Mouse (Mus musculus): ENCODE results near the gene Lztr1.

The Lztr1 gene

GRCm38 (mm10) chr16:17508546-17509239 is at the start of gene Lztr1:
Gene Lztr1, plus strand, starts transcription at chr16:17508688.
- DNase-seq (ENCODE audit: low spot score): peak; percentile 90

DNA sequence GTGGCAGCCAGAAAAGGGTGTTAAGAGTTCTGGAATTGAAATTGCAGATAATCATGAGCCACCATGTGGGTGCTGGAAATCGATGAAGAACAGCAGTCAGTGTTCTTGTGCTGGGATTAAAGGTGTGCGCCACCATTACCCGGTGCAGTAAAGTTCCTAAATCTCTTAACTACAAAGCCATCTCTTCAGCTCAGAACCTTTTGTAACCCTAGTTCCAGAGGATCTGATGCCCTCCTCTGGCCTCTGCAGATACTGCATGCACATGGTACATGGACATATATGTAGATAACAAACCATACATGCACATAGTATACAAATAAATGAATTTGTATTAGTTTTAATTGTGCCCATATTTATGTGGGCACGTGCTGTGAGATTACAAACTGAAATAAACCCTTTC is 48.2 kb upstream of the Lztr1 start:
- DNase-seq (ENCODE audit: low spot score): no peak

DNA sequence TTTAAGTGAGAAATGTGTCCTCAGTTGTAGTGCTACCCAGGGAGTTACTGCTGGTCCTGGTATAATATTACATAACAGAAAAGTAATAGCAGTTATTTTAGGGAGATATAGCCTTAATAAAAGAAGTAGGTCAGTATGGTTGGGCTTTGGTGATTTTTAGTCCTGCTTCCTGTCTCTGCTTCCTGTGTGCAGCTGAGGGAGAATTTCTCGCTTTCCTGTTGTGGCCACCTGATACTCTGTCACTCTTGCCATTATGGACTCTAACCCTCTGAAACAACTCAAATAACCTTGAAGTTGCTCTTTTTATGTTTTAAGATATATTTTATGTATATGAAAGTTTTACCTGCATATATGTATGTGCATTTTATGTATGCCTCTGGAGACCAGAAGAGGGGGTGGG is 46.9 kb upstream of the Lztr1 start:
- no peak for DNase-seq (ENCODE audit: low spot score)

DNA sequence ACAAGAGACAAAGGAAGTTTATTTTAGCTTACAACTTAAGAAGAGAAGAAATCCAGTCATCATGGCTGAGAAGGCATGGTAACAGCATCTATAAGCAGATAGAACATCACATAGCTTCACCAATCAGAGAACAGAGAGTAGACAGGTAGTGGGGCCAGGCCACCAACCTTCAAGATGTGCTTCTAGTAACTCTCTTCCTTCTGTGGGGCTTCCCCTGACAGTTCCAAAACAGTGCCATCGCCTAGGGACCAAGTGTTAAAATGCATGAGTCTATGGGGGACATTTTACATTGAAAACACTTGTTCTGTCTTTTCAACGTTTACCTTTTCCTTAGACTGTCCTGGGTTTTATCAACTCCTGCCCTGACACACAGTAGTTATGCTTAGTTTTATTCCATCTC is 45.3 kb upstream of the Lztr1 start:
- no peak for DNase-seq (ENCODE audit: low spot score)

DNA sequence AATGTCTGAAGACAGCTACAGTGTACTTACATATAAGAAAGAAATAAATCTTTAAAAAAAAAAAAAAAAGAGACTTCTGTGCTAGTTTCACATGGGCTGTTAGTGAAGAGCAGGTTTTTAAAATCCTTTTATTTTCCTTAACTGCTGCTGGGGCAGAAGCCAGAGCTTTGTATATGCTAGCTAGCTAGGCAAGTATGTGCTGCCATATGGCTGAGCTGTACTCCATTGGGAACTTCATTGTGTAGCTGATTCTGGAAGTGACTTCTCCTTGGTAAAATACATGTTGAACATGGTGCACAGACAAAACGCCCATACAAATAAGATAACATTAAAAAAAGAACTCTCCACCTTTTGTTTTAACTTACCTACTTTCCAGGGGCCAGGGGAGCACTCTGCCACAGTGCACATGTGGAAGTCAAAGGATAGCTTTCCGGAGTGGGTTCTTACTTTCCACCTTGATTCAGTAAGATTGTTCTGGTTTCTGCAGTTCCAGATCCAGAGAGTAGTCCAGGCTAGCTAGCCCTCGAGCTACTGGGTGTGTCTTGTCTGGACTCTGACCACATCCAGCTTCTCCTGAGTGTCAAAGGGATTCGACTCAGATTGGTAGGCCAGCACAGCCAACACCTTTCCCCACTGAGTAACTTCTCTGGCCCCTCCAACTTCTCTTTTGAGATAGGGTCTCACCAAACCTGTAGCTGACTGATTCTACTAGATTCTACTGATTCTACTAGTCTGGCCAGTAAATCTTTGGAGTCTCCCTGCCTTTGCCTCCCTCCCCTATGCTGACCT is 41.4 kb upstream of the Lztr1 start:
- DNase-seq (ENCODE audit: low spot score): no peak

DNA sequence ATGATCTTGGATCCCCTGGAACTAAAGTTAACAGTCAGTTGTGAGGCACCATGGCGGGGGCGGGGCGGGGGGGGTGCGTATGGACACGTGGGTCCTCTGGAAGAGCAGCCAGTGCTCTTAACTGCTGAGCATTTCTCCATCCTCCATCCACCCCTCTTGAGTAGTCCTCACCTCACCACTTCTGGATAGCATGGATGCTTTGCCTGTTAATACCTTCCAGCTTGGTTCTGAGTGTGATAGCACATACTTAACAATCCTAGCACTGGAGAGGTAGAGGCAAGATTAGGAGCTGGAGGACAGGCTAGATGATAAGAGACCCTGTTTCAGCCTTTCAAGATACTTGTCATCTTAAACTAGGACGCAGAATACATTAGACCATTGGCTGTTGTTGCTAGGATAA is 36.0 kb upstream of the Lztr1 start:
- DNase-seq (ENCODE audit: low spot score): no peak

DNA sequence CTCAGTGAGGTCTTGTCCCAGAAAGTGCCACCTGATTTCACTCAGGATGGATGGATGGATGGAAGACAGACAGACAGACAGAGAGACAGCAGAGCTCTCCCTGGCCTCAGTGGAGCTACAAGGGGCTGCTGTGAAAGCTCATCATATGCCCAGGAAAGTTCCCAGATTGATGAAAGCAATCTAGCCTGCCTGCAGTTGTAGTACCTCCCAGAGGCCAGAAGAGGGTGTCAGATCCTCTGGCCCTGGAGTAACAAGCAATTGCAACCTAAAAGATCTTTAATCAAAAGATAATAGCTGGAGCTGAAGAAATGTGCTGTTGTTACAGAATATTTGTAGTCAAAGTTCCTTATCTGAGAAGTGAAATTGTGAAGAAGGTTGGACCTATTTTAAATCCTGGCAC is 34.4 kb upstream of the Lztr1 start:
- DNase-seq (ENCODE audit: low spot score): no peak

DNA sequence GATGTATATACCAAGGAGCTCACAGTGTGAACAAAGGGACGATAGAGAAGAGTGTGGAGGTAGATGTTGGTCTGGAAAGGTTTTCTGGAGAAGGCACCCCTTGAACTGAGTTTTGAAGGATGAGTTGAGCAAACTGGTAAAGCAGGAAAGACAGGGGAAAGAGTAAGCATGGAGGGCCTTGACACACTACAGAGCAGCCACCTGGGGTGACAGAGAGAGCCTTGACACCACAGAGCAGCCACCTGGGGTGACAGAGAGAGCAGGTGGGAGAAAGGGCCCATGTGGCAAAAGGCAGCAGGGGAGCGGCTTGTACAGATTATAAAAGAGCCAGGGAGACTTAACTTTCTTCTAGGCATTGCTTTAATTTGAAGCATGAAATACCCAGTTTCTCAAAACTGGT is 33.7 kb upstream of the Lztr1 start:
- DNase-seq (ENCODE audit: low spot score): no peak

DNA sequence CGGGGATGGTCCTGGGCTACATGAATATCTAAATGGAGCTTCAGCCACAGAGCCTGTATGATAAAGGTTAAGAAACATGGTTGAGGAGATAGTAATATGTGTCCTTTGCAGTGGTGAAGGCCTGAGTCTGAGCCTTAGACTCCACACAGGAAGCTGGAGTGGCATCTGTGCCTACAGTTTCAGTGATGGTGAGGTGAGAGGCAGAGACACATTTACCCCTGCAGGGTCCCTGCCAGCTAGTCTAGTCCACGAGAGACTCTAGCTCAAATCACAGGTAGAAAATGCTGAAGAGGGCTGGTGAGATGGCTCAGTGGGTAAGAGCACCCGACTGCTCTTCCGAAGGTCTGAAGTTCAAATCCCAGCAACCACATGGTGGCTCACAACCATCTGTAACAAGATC is 33.2 kb upstream of the Lztr1 start:
- DNase-seq (ENCODE audit: low spot score): no peak

DNA sequence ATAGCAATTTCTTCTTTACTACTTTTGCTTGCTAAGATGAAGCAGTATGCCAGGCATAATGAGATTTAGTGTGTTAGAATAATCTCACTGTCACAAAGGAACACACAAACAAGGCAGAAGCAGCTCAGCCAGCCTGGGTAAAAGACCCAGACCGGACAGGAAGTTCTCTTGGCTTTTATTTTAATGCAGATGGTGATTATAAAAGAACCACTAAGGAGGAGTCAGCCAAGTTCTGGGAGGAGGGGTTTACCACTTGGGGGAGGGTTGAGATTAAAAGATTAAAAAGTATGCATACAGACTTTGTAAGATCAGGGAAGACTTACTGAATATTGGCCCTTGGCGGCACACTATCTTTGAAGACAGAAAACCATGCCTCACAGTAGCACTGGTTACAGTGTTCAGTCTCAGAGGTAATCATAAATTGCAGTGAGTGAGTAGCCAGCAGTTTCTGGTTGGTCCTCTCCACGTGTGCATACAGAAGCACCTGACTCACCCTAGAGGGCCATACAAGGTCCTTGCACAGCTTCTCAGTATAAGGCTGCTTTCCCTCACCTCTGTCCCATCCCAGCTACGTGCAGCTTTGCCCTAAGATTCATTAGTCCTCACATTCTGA is 30.1 kb upstream of the Lztr1 start:
- DNase-seq (ENCODE audit: low spot score): no peak

DNA sequence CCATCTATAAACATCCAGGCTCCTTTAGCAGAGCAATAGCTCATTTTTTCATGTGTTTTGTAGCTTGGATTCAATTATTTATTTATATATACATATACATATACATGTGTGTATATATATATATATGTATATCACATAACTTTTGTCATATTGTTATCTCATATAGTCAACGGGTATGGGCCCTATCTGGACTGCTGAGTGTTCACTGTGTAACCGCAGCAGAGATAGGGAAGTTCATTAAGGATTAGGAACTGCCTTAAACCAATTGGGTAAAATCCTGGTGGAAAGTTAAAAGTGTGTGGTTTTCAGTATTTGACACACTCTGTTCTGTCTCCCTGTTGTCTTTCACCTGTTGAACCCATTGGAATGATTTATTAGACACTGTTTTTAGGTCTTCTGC is 27.0 kb upstream of the Lztr1 start:
- DNase-seq (ENCODE audit: low spot score): no peak

GRCm38 (mm10) chr16:17486505-17486904 is 22.0 kb upstream of the Lztr1 start:
- DNase-seq (ENCODE audit: low spot score): peak; percentile 68

GRCm38 (mm10) chr16:17488478-17489468 is 19.7 kb upstream of the Lztr1 start:
- no peak for DNase-seq (ENCODE audit: low spot score)

DNA sequence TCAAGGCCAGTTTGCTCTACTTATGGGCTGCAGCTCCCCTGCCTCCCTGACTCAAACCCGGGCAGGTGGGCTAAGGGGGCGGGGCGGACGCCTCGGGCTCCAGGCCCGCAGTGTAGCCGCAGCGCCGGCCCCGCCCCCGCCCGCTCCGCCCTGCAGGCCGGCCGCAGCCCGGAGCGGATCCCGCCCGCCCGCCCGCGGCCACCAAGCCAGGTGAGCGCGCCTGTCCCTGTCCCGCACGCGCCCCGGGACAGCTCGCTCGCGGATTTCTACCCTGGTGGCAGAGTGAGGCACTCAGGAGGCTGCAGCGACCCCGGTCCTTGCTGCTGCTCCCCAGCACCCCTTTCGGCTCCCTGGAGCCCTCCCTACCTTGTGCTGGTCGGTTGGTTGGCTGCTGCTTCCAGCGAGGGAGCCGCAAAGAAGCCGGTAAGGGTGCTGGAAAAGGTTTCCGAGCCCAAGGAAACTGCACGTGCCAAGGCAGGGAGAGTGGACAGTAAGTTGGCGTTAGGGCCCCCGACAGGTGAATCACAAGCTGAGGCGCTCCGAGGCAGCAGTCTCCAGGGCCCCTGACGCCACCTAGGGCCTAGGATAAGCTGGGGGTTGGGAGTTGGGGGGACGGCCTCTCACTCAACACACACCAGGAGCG is 18.9 kb upstream of the Lztr1 start, which contains the start of gene Aifm3:
Gene Aifm3 (plus strand): TSS at position 143 of the 643 bp plus-strand sequence.
- peak; percentile 62 for DNase-seq (ENCODE audit: low spot score)

DNA sequence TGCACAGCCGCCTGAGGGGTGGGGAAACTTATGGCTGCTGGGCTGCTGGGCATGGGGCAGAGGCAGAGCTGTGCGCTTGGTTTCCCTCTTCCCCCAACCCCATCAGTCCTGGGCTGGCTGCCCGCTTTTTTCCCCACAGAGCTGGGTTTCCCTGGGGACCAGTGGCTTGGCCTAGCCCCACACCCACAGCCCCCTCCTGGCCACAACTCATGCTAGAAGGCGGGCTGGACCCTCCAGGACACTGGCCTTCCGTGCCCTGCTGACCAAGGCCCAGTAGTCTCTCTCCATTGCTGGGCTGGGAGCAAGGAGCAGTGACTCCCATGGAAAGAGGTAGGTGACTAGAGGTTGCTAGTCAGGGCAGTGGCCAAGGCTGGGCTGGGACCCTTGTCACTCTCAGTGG is 17.3 kb upstream of the Lztr1 start:
- DNase-seq (ENCODE audit: low spot score): no peak

DNA sequence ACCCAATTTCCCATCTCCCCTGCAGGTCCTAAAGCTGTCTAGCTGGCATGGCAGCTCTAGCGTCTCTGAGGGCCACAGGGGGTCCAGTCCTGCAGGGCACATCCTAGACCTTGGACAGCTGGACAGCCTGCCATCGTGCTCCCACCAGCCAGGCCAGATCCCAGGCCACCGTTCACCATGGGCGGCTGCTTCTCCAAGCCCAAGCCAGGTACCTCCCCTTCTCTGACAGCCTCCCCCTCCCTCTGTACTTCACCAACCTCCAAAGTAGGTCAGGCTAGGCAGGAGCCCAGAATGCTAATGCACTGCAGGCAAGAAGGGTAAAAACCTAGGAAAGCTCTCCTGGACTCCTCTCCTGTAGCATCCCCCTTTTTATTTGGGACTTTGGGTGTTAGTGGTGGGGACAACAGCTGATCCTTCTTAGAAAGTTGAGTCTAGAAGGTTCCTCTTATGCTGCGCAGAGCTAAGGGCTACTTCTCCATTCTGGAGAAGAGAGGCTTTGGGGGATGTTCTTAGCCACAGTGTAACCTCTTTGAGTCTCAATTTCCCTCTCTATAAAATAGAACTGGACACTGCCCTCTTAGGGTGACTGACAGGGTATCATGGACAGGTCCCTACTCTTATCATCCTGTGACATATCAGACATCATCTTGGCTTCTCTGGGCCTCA is 16.5 kb upstream of the Lztr1 start:
- DNase-seq (ENCODE audit: low spot score): no peak

GRCm38 (mm10) chr16:17496499-17497305 is 11.8 kb upstream of the Lztr1 start:
- peak; percentile 87 for DNase-seq (ENCODE audit: low spot score)

DNA sequence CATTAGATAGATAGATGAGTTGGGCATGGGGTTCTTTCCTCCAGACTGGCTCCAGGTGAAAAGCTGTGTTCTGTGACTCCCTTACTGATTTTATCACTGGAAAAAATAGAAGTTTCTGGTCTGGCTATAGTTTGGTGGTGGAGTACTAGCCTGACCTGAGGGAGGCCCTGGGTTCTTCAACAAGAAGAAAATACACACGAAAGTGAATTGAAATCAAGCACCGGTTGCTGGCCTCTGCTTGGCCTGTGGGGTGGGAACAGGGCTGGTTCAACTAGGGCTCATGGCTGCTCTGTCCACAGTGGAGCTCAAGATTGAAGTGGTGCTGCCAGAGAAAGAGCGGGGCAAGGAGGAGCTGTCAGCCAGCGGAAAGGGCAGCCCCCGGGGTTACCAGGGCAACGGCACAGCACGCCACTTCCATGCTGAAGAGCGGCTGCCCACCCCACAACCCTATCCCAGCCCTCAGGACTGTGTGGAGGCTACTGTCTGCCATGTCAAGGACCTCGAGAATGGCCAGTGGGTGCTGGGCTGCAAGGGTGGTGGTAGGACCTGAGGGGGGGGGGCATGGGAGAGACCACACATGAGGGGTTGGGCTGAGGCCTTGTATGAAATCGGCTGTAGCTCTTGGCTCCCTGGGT is 9.1 kb upstream of the Lztr1 start:
- DNase-seq (ENCODE audit: low spot score): no peak

DNA sequence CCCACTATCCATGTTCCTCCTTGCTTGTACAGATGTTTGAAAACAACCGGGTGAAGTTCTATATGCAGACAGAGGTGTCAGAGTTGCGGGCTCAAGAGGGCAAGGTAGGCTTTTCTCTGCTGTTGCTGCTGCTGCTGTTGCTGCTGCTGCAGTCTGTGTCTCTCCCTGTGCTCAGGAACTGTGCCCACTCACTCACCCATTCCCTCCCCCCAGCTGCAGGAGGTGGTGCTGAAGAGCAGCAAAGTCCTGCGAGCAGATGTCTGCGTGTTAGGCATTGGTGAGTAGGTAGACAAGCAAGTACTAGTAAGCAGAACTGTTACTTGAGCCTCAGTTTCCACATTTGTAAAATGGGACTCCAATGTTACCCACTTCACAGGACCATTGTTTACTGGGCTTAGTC is 5.8 kb upstream of the Lztr1 start:
- no peak for DNase-seq (ENCODE audit: low spot score)
